In the genomic region with DNA sequence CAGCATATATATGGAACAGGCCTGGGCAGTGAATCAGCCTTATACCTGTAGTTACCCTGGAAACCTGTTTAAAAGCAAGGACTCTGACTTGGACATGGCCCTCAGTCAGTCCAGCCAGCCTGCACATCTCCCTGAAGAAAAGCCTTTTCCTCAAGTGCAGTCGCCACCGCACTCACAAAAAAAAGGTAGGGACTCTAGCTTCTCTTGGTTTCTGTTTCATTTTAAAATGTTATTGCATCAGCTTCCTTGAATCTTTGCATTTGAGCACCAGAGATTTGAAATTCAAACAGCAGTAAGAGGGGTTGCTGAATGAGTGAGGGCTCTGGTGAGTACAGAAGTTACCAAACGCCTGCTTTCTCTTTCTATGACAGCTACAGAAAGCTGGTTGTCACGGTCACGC, we compare ENCODE assay signal across 37 mouse cellular contexts.
DNase-seq lines count a peak whose midpoint lies in the region; ATAC-seq and TF ChIP-seq lines count a peak whose summit lies in the region.
"Had no signal": no experiment of that assay in that cellular context is flagged by ENCODE, and none has a peak within 500 bp of the region (broad histone marks: within the 10 kb centered on the region; RNA-seq: fewer than 3 reads in every experiment).

No protein-coding gene starts in this region.

- H3K4me3 ChIP-seq in hindbrain, postnatal 0 days (ENCODE audit: low read length) = no peak overlapping the region
- H3K4me3 ChIP-seq in hindbrain, embryonic 13.5 days = no peak overlapping the region
- H3K4me3 ChIP-seq in cerebellum, adult 2 months (replicated peaks; ENCODE audit: insufficient read depth, low read depth, low read length) = no peak overlapping the region
- H3K4me3 ChIP-seq: embryonic facial prominence, embryonic 10.5 days; embryonic facial prominence, embryonic 15.5 days; forebrain, embryonic 12.5 days; heart, adult 2 months; heart, embryonic 13.5 days; hindbrain, embryonic 10.5 days; kidney, embryonic 15.5 days; left cerebral cortex, adult 2 months; limb, embryonic 13.5 days; lung, embryonic 15.5 days; neural tube, embryonic 13.5 days had no signal

- TF ChIP-seq POLR2A in cerebellum, adult 2 months (IDR thresholded peaks at IDR 0.05; ENCODE audit: borderline replicate concordance, insufficient read depth, low read length) = no peak

- H3K36me3 ChIP-seq in hindbrain, postnatal 0 days (ENCODE audit: insufficient read depth, low read length) = no peaks in the 10 kb centered on the region
- H3K36me3 ChIP-seq in hindbrain, embryonic 13.5 days = no peaks in the 10 kb centered on the region
- H3K36me3 ChIP-seq: embryonic facial prominence, embryonic 10.5 days; embryonic facial prominence, embryonic 15.5 days; forebrain, embryonic 12.5 days; heart, embryonic 13.5 days; hindbrain, embryonic 10.5 days; kidney, embryonic 15.5 days; limb, embryonic 13.5 days; lung, embryonic 15.5 days; neural tube, embryonic 13.5 days had no signal

- H3K9me3 ChIP-seq in hindbrain, postnatal 0 days (ENCODE audit: low read length) = no peaks in the 10 kb centered on the region
- no peaks in the 10 kb centered on the region for H3K9me3 ChIP-seq in hindbrain, embryonic 13.5 days
- H3K9me3 ChIP-seq: embryonic facial prominence, embryonic 10.5 days; embryonic facial prominence, embryonic 15.5 days; forebrain, embryonic 12.5 days; heart, embryonic 13.5 days; hindbrain, embryonic 10.5 days; kidney, embryonic 15.5 days; limb, embryonic 13.5 days; lung, embryonic 15.5 days; neural tube, embryonic 13.5 days had no signal

- H3K4me1 ChIP-seq in hindbrain, postnatal 0 days (ENCODE audit: insufficient read depth, low read length) = no peaks in the 10 kb centered on the region
- H3K4me1 ChIP-seq in hindbrain, embryonic 13.5 days (replicated peaks) = no peaks in the 10 kb centered on the region
- H3K4me1 ChIP-seq in cerebellum, adult 2 months (ENCODE audit: control insufficient read depth, insufficient read depth, low read length) = no peaks in the 10 kb centered on the region
- H3K4me1 ChIP-seq: embryonic facial prominence, embryonic 10.5 days; embryonic facial prominence, embryonic 15.5 days; forebrain, embryonic 12.5 days; heart, embryonic 13.5 days; hindbrain, embryonic 10.5 days; kidney, embryonic 15.5 days; limb, embryonic 13.5 days; lung, embryonic 15.5 days; neural tube, embryonic 13.5 days had no signal

- no peak overlapping the region for H3K27ac ChIP-seq in hindbrain, postnatal 0 days
- H3K27ac ChIP-seq in hindbrain, embryonic 13.5 days = no peak overlapping the region
- H3K27ac ChIP-seq in cerebellum, adult 2 months (ENCODE audit: insufficient read depth, low read length) = no peak overlapping the region
- H3K27ac ChIP-seq: embryonic facial prominence, embryonic 10.5 days; embryonic facial prominence, embryonic 15.5 days; forebrain, embryonic 12.5 days; heart, adult 2 months; heart, embryonic 13.5 days; hindbrain, embryonic 10.5 days; kidney, embryonic 15.5 days; left cerebral cortex, adult 2 months; limb, embryonic 13.5 days; lung, embryonic 15.5 days; neural tube, embryonic 13.5 days; stomach, postnatal 0 days had no signal

- no peaks in the 10 kb centered on the region for H3K27me3 ChIP-seq in hindbrain, postnatal 0 days (ENCODE audit: insufficient read depth, low read length)
- H3K27me3 ChIP-seq in hindbrain, embryonic 13.5 days = no peaks in the 10 kb centered on the region
- H3K27me3 ChIP-seq in cerebellum, adult 2 months (ENCODE audit: control insufficient read depth, insufficient read depth, low read length) = no peaks in the 10 kb centered on the region
- H3K27me3 ChIP-seq: embryonic facial prominence, embryonic 15.5 days; forebrain, embryonic 12.5 days; heart, embryonic 13.5 days; kidney, embryonic 15.5 days; limb, embryonic 13.5 days; lung, embryonic 15.5 days; neural tube, embryonic 13.5 days had no signal

- 85% methylated on average over 5 of the region's 5 CpGs for WGBS in hindbrain, postnatal 0 days
- 88% methylated on average over 5 of the region's 5 CpGs for WGBS in hindbrain, embryonic 13.5 days
- 81% methylated on average over 5 of the region's 5 CpGs for WGBS in cerebellum, adult 2 months

- no peak overlapping the region for H3K4me2 ChIP-seq in hindbrain, postnatal 0 days (ENCODE audit: low read depth, low read length)
- H3K4me2 ChIP-seq in hindbrain, embryonic 13.5 days = no peak overlapping the region
- H3K4me2 ChIP-seq: embryonic facial prominence, embryonic 15.5 days; forebrain, embryonic 12.5 days; heart, embryonic 13.5 days; kidney, embryonic 15.5 days; limb, embryonic 13.5 days; liver, embryonic 11.5 days; lung, embryonic 15.5 days; midbrain, embryonic 11.5 days; neural tube, embryonic 13.5 days had no signal

- no peak for DNase-seq in hindbrain, postnatal 0 days (ENCODE audit: low spot score)
- DNase-seq in CD4-positive helper T cell, adult 2 months (ENCODE audit: low read depth, low spot score) = peak; percentile 43
- DNase-seq in ovary, postnatal 10 days (ENCODE audit: low spot score) = no peak
- DNase-seq in urinary bladder, postnatal 10 days (ENCODE audit: low spot score) = no peak
- DNase-seq in cerebellum, adult 2 months = no peak
- DNase-seq: adrenal gland, postnatal 25 days; B cell, adult 2 months; cerebellum, adult 11-12 months; cerebellum, postnatal 10 days; forebrain, postnatal 0 days; gastrocnemius, postnatal 25 days; heart, adult 2 months; heart, postnatal 10 days; kidney, adult 11 months; kidney, postnatal 25 days; lung, postnatal 4 days; right cerebral cortex, postnatal 25 days; spleen, adult 18-20 months; thymus, adult 2 months; thymus, postnatal 36 days had no signal

- 0 out of 2 replicates have a peak, but pooled peaks have one; percentile 29 for ATAC-seq in hindbrain, postnatal 0 days
- ATAC-seq in hindbrain, embryonic 13.5 days (ENCODE audit: low FRiP score) = no peak
- ATAC-seq in common myeloid progenitor, adult 5-6 weeks (replicated peaks; ENCODE audit: low read depth, poor library complexity, severe bottlenecking) = peak; percentile 31
- ATAC-seq in megakaryocyte progenitor cell, adult 5-6 weeks (replicated peaks; ENCODE audit: poor library complexity) = peak; percentile 33
- ATAC-seq: forebrain, postnatal 0 days; midbrain, embryonic 16.5 days had no signal

- TF ChIP-seq CTCF in hindbrain, postnatal 0 days (IDR thresholded peaks at IDR 0.05; ENCODE audit: low read depth) = no peak
- TF ChIP-seq CTCF in cerebellum, adult 2 months (IDR thresholded peaks at IDR 0.05; ENCODE audit: borderline replicate concordance, insufficient read depth, low read depth, low read length) = no peak

- H3K9ac ChIP-seq in hindbrain, postnatal 0 days (replicated peaks; ENCODE audit: low read length) = no peak overlapping the region
- no peak overlapping the region for H3K9ac ChIP-seq in hindbrain, embryonic 13.5 days
- H3K9ac ChIP-seq: embryonic facial prominence, embryonic 15.5 days; forebrain, embryonic 12.5 days; forebrain, postnatal 0 days; heart, embryonic 13.5 days; kidney, embryonic 15.5 days; limb, embryonic 13.5 days; lung, embryonic 15.5 days; neural tube, embryonic 13.5 days had no signal
